Comparison of ENCODE assay signal across 12 mouse cellular contexts in the genomic region with DNA sequence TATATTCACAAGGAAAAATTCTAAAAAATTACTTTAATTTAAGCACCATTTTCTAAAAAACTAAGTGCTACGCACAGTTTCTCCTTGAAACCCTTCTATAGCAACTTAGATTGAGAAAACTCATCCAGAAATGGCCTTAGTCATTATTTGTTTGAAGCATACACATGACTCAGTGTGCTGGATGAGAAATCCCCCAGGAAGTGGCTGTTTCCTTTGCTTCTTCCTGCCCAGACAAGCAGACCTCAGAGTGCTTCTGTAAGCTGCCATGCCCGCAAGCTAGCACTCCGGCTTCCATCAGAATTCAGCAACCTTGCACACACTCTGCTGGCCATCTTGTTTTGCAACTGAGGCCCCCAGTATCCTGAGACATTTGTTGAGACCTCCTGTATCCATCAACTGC.
DNase-seq lines count a peak whose midpoint lies in the region; ATAC-seq lines count a peak whose summit lies in the region.
"Had no signal": no experiment of that assay in that cellular context is flagged by ENCODE, and none has a peak within 500 bp of the region (broad histone marks: within the 10 kb centered on the region; RNA-seq: fewer than 3 reads in every experiment).

No protein-coding gene starts in this region.

- peak; percentile 99 for ATAC-seq in megakaryocyte progenitor cell, adult 5-6 weeks (replicated peaks; ENCODE audit: poor library complexity)

- peak; percentile 20 for DNase-seq in kidney, adult 9 months
- no peak for DNase-seq in kidney, adult 8-10 months
- peak; percentile 84 for DNase-seq in CD4-positive helper T cell, adult 2 months (ENCODE audit: low read depth, low spot score)
- DNase-seq in brain, adult 2 months (ENCODE audit: low read depth, low spot score) = peak; percentile 42
- DNase-seq in cerebellum, adult 9-10 months = no peak
- DNase-seq in Muller cell, postnatal 12 days (ENCODE audit: inconsistent ontology term) = no peak
- DNase-seq: cerebellum, adult 11 months; embryo, embryonic 11 days; kidney, adult 18-20 months; right cerebral cortex, postnatal 4 days; thymus, postnatal 4 days had no signal

Comparison
In these comparisons a context has a peak if more than half of its experiments do, and no peak if none do; other contexts are left out.
1. DNase-seq: peak in kidney, adult 9 months (single experiment), CD4-positive helper T cell, adult 2 months (single experiment) and brain, adult 2 months (single experiment); none in kidney, adult 8-10 months (0 of 2), cerebellum, adult 9-10 months (single experiment) and Muller cell, postnatal 12 days (single experiment).